Mouse (Mus musculus) bone marrow, adult 2 months (tissue): ENCODE data around the gene Diablo.

ENCODE experiments used
- CTCF ChIP-seq: fragments of 200-500 bp; IDR thresholded peaks from 2 replicates; pipeline ENCODE4 v1.5.1; 2011; ENCODE audit warnings: low read length, control low read depth; ENCODE audit not compliant: control insufficient read depth, insufficient read depth
- POLR2A ChIP-seq: fragments of 200-500 bp; IDR thresholded peaks from 2 replicates; pipeline ENCODE4 v1.6.1; 2011; ENCODE audit warnings: low read depth, mild to moderate bottlenecking, control low read depth, low read length, borderline replicate concordance; ENCODE audit not compliant: control insufficient read depth

- no peak for TF ChIP-seq CTCF
- TF ChIP-seq POLR2A = no peak
Measured at GRCm38 (mm10) chr5:123556451-123556850, 32.5 kb upstream of the Diablo start.
